Mouse (Mus musculus) MEL (cell line): ENCODE measurements around the gene Phb. TPM values are rescaled to one million over a fixed set of nuclear protein-coding genes. Genes with fewer than 3 reads are reported as not detected.

Experiments used
- DNase-seq: peaks from one replicate; pipeline ENCODE4 v3.0.0; 2011; ENCODE audit warnings: low read depth, low spot score
- H3K27ac ChIP-seq: 2 replicates; pipeline ENCODE4 v1.5.1; 2012; ENCODE audit warnings: low read depth, mild to moderate bottlenecking, control low read depth, low read length, moderate library complexity; ENCODE audit not compliant: control insufficient read depth
- H3K27me3 ChIP-seq, 2 experiments: fragments of 150-350 bp in 1 of 2; sonication (generic) in 1 of 2; 2 replicates each; pipeline ENCODE4 v1.6.1; 2012; ENCODE audit warnings: low read length in 2 of 2, mild to moderate bottlenecking in 2 of 2, improper control_type of control experiment in 1 of 2, moderate library complexity in 1 of 2; ENCODE audit not compliant: insufficient read depth in 2 of 2, control insufficient read depth in 1 of 2
- H3K36me3 ChIP-seq, 2 experiments: 2 replicates each; pipeline ENCODE4 v1.6.1; 2012 to 2014; ENCODE audit warnings: low read length in 2 of 2, improper control_type of control experiment in 1 of 2, inconsistent platforms in 1 of 2, mild to moderate bottlenecking in 1 of 2; ENCODE audit not compliant: insufficient read depth in 2 of 2, control insufficient read depth in 1 of 2
- H3K4me1 ChIP-seq, 2 experiments: fragments of 150-350 bp in 1 of 2; sonication (generic) in 1 of 2; 2 replicates each; pipeline ENCODE4 v1.6.1; 2012; ENCODE audit warnings: low read length in 2 of 2, improper control_type of control experiment in 1 of 2, mild to moderate bottlenecking in 1 of 2; ENCODE audit not compliant: insufficient read depth in 2 of 2, control insufficient read depth in 1 of 2
- H3K4me3 ChIP-seq, 2 experiments: fragments of 150-350 bp in 1 of 2; sonication (generic) in 1 of 2; 2 replicates each; pipeline ENCODE4 v1.5.1; 2012; ENCODE audit warnings: low read depth in 2 of 2, low read length in 2 of 2, mild to moderate bottlenecking in 2 of 2, moderate library complexity in 2 of 2, control low read depth in 1 of 2, improper control_type of control experiment in 1 of 2; ENCODE audit not compliant: control insufficient read depth in 1 of 2, insufficient read depth in 1 of 2
- H3K79me2 ChIP-seq: 2 replicates; pipeline ENCODE4 v1.6.1; 2012; ENCODE audit warnings: mild to moderate bottlenecking, low read length, moderate library complexity; ENCODE audit not compliant: control insufficient read depth, poor library complexity, insufficient read depth
- H3K9ac ChIP-seq: 2 replicates; pipeline ENCODE4 v1.6.1; 2012; ENCODE audit warnings: low read depth, mild to moderate bottlenecking, control low read depth, low read length, moderate library complexity; ENCODE audit not compliant: control insufficient read depth, poor library complexity, severe bottlenecking
- H3K9me3 ChIP-seq: fragments of 150-350 bp; sonication (generic); replicated peaks from 2 replicates; pipeline ENCODE4 v1.6.1; 2012; ENCODE audit warnings: mild to moderate bottlenecking, low read length, improper control_type of control experiment, moderate library complexity; ENCODE audit not compliant: insufficient read depth
- E2F4 ChIP-seq: IDR thresholded peaks from 2 replicates; pipeline ENCODE4 v1.6.1; 2011; ENCODE audit warnings: low read depth, low read length, improper control_type of control experiment, borderline replicate concordance
- ELF1 ChIP-seq: IDR thresholded peaks from 2 replicates; pipeline ENCODE4 v1.6.1; 2014; ENCODE audit warnings: low read depth, mild to moderate bottlenecking, inconsistent platforms, low read length, improper control_type of control experiment, moderate library complexity
- GATA1 ChIP-seq: IDR thresholded peaks from 2 replicates; pipeline ENCODE4 v1.6.1; 2011; ENCODE audit warnings: low read depth, low read length, improper control_type of control experiment
- MXI1 ChIP-seq: IDR thresholded peaks from 2 replicates; pipeline ENCODE4 v1.6.1; 2011; ENCODE audit warnings: mild to moderate bottlenecking, low read depth, low read length, improper control_type of control experiment
- MYB ChIP-seq: IDR thresholded peaks from 2 replicates; pipeline ENCODE4 v1.6.1; 2011; ENCODE audit warnings: mild to moderate bottlenecking, low read depth, low read length, improper control_type of control experiment
- MYC ChIP-seq: IDR thresholded peaks from 2 replicates; pipeline ENCODE4 v1.6.1; 2011; ENCODE audit warnings: low read depth, mild to moderate bottlenecking, low read length, improper control_type of control experiment, moderate library complexity
- POLR2AphosphoS2 ChIP-seq: IDR thresholded peaks from 2 replicates; pipeline ENCODE4 v1.6.1; 2011; ENCODE audit warnings: low read length, improper control_type of control experiment
- RAD21 ChIP-seq: IDR thresholded peaks from 2 replicates; pipeline ENCODE4 v1.6.1; 2011; ENCODE audit warnings: mild to moderate bottlenecking, low read depth, low read length, improper control_type of control experiment
- TBP ChIP-seq: IDR thresholded peaks from 2 replicates; pipeline ENCODE4 v1.8.0; 2011; ENCODE audit warnings: low read depth, low read length, improper control_type of control experiment
- TCF12 ChIP-seq: IDR thresholded peaks from 2 replicates; pipeline ENCODE4 v1.6.1; 2014; ENCODE audit warnings: low read depth, mild to moderate bottlenecking, inconsistent platforms, low read length, improper control_type of control experiment, moderate library complexity
- UBTF ChIP-seq: IDR thresholded peaks from 2 replicates; pipeline ENCODE4 v1.6.1; 2012; ENCODE audit warnings: low read depth, mild to moderate bottlenecking, inconsistent platforms, low read length, improper control_type of control experiment, moderate library complexity, borderline replicate concordance; ENCODE audit not compliant: insufficient read depth
- ZC3H11A ChIP-seq: IDR thresholded peaks from 2 replicates; pipeline ENCODE4 v1.6.1; 2012; ENCODE audit warnings: low read depth, mild to moderate bottlenecking, inconsistent platforms, low read length, improper control_type of control experiment
- ZMIZ1 ChIP-seq: IDR thresholded peaks from 2 replicates; pipeline ENCODE4 v1.6.1; 2012; ENCODE audit warnings: low read depth, mild to moderate bottlenecking, inconsistent platforms, low read length, improper control_type of control experiment, moderate library complexity
- polyA plus RNA-seq, 2 experiments: library from polyadenylated mRNA; stranded (reverse) in 1 of 2; unstranded in 1 of 2; fragments of >175 nt in 1 of 2; fragments of >200 nt in 1 of 2; gene quantifications; 2 replicates each; pipeline versions ENCODE4 v1.2.1 to v1.2.4; 2012; ENCODE audit warnings: low replicate concordance in 2 of 2, low read depth in 1 of 2; ENCODE audit not compliant: insufficient read length in 2 of 2, insufficient read depth in 1 of 2, missing spikeins in 1 of 2
- total RNA-seq: library from RNA; depleted of rRNA; stranded (reverse); fragments of 300-350 nt; gene quantifications from 2 replicates; pipeline ENCODE4 v1.2.3, GENCODE M21; 2012

Gene Phb
- total and polyA plus RNA-seq, 3 experiments, result 302 to 788 TPM; not detected in 1

- peaks cover 0 to 12% of the 10 kb centered on the region in 2 experiments; a peak in 2 of 4 replicates for H3K36me3 ChIP-seq
- no peaks in the 10 kb centered on the region for H3K9me3 ChIP-seq
- TF ChIP-seq ZMIZ1 (no peak), UBTF (no peak), ZC3H11A (no peak), MYC (no peak), POLR2AphosphoS2 (no peak), TBP (no peak), RAD21 (no peak), ELF1 (no peak), MYB (no peak), E2F4 (no peak)
- H3K4me3 ChIP-seq, result no peak overlapping the region
- no peaks in the 10 kb centered on the region for H3K79me2 ChIP-seq
- H3K27ac ChIP-seq, result no peak overlapping the region
- H3K27me3 ChIP-seq, result no peaks in the 10 kb centered on the region
- no peak overlapping the region for H3K9ac ChIP-seq
- DNase-seq, result no peak
- H3K4me1 ChIP-seq, result no peaks in the 10 kb centered on the region
Measured at GRCm38 (mm10) chr11:95677925-95678701, 11.4 kb downstream of the Phb start.

GRCm38 (mm10) chr11:95681995-95682601, 15.3 kb downstream of the Phb start:
- Histone ChIP-seq H3K27me3 (no peaks in the 10 kb centered on the region), H3K4me1 (peaks cover 2 to 8% of the 10 kb centered on the region in 2 experiments; a peak in 2 of 4 replicates), H3K4me3 (no peak overlapping the region), H3K9ac (no peak overlapping the region), H3K9me3 (no peaks in the 10 kb centered on the region), H3K79me2 (no peaks in the 10 kb centered on the region), H3K27ac (no peak overlapping the region), H3K36me3 (peaks cover 6 to 11% of the 10 kb centered on the region in 2 experiments; a peak in 3 of 4 replicates)
- DNase-seq, result no peak
- TF ChIP-seq MXI1, result no peak
- no peak for TF ChIP-seq GATA1
- no peak for TF ChIP-seq TCF12
